9 mouse cellular contexts compared by ENCODE assay signal in the genomic region with DNA sequence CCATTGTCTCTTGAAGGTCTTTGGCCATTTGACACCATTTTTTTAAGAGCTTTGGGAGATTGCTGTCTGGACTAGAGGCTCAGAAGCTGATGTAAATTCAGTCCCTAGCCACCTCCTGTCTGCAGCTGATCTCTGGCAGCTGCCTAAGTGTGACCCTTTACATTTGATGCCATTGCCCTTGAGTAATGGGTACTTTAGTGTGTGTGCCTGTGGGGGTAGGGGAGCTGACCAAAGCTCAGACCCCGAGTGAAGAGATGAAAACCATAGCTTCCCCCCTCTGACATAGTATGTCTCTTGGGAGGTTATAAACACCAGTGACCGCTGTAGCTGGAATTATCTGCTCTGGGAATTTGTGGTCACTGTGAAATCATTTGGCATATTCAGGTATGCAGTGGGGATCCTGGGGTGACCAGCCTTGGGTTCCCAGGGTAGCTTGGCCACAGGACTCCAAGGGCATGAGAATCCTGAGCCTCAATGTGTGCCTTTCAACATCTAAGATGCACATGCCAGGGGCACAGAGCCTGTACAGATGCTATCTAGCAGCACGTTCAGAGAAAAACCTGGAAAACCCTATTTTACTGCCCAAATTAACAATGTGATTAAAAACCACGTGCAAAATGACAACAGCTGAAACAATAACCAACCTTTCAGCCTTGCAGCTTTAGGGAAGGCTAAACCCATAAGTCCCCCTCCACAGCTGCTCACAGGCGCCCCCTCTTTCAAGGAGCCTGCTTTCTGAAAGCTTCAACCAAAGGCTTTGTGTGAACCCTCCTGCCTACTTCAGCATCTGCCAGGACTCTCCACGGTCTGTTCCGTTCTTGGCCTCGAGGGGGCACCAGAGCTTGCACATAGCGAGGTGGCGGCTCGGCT.
DNase-seq lines count a peak whose midpoint lies in the region; ATAC-seq and TF ChIP-seq lines count a peak whose summit lies in the region.
"Had no signal": no experiment of that assay in that cellular context is flagged by ENCODE, and none has a peak within 500 bp of the region (broad histone marks: within the 10 kb centered on the region; RNA-seq: fewer than 3 reads in every experiment).

No protein-coding gene starts in this region.

- no peak for TF ChIP-seq POLR2A in spleen, adult 2 months (IDR thresholded peaks at IDR 0.05; ENCODE audit: low read depth, low read length)
- TF ChIP-seq POLR2A in heart, adult 2 months (IDR thresholded peaks at IDR 0.05; ENCODE audit: insufficient read depth, low read depth, low read length) = no peak
- TF ChIP-seq POLR2A in limb, embryonic 14.5 days (IDR thresholded peaks at IDR 0.05; ENCODE audit: borderline replicate concordance, extremely low read depth, insufficient read depth, insufficient read length) = no peak
- no peak for TF ChIP-seq POLR2A in thymus, adult 2 months (IDR thresholded peaks at IDR 0.05; ENCODE audit: control insufficient read depth, extremely low read depth, insufficient read depth, low read length, poor library complexity)

- peak in 1 of 2 experiments; percentile 4 for DNase-seq in spleen, adult 2 months (ENCODE audit: low read depth in 1 of 2, low spot score in 2 of 2)
- no peak for DNase-seq in spleen, adult 12 weeks (ENCODE audit: low spot score)
- peak; percentile 97 for DNase-seq in embryonic facial prominence, embryonic 11.5 days (ENCODE audit: low spot score)
- peak; percentile 58 to 79 for DNase-seq in heart, adult 2 months
- DNase-seq in kidney, postnatal 0 days (ENCODE audit: low spot score) = peak; percentile 92
- peak; percentile 81 for DNase-seq in limb, embryonic 14.5 days (ENCODE audit: low spot score)
- DNase-seq in thymus, adult 2 months = peak; percentile 16

- H3K79me2 ChIP-seq in heart, adult 2 months (replicated peaks; ENCODE audit: control insufficient read depth, insufficient read depth, low read length) = no peaks in the 10 kb centered on the region

- no peaks in the 10 kb centered on the region for H3K27me3 ChIP-seq in spleen, adult 2 months (ENCODE audit: control insufficient read depth, insufficient read depth, low read length)
- H3K27me3 ChIP-seq in embryonic facial prominence, embryonic 11.5 days (ENCODE audit: control insufficient read depth, insufficient read depth, low read length) = no peaks in the 10 kb centered on the region
- H3K27me3 ChIP-seq in heart, adult 2 months (ENCODE audit: control insufficient read depth, insufficient read depth, low read length) = no peaks in the 10 kb centered on the region
- no peaks in the 10 kb centered on the region for H3K27me3 ChIP-seq in kidney, postnatal 0 days (ENCODE audit: insufficient read depth, low read length)
- H3K27me3 ChIP-seq in limb, embryonic 14.5 days (ENCODE audit: control insufficient read depth, insufficient read depth, low read length) = no peaks in the 10 kb centered on the region
- no peaks in the 10 kb centered on the region for H3K27me3 ChIP-seq in neural tube, embryonic 12.5 days (replicated peaks)
- H3K27me3 ChIP-seq in thymus, adult 2 months (ENCODE audit: control insufficient read depth, insufficient read depth, low read length) = no peaks in the 10 kb centered on the region

- H3K4me3 ChIP-seq in spleen, adult 2 months (ENCODE audit: extremely low read depth, insufficient read depth, insufficient read length) = no peak overlapping the region
- no peak overlapping the region for H3K4me3 ChIP-seq in embryonic facial prominence, embryonic 11.5 days (ENCODE audit: low read depth, low read length)
- no peak overlapping the region for H3K4me3 ChIP-seq in heart, adult 2 months
- no peak overlapping the region for H3K4me3 ChIP-seq in kidney, postnatal 0 days (replicated peaks; ENCODE audit: low read depth, low read length)
- no peak overlapping the region for H3K4me3 ChIP-seq in limb, embryonic 14.5 days (replicated peaks; ENCODE audit: low read length)
- H3K4me3 ChIP-seq in neural tube, embryonic 12.5 days = no peak overlapping the region; the same call in 1 of the 2 replicates
- H3K4me3 ChIP-seq in thymus, adult 2 months (ENCODE audit: control insufficient read depth, insufficient read depth, low read length) = no peak overlapping the region

- TF ChIP-seq CTCF in spleen, adult 2 months (IDR thresholded peaks at IDR 0.05; ENCODE audit: extremely low read depth, insufficient read depth, insufficient read length, insufficient replicate concordance) = peak; percentile 39; the same call in 1 of the 2 replicates
- peak; percentile 92 for TF ChIP-seq CTCF in heart, adult 2 months (IDR thresholded peaks at IDR 0.05)
- peak; percentile 97 for TF ChIP-seq CTCF in kidney, postnatal 0 days (IDR thresholded peaks at IDR 0.05; ENCODE audit: low read depth)
- no peak for TF ChIP-seq CTCF in thymus, adult 2 months (IDR thresholded peaks at IDR 0.05; ENCODE audit: borderline replicate concordance, control insufficient read depth, extremely low read depth, insufficient read depth, low read length, poor library complexity)

- no peaks in the 10 kb centered on the region for H3K9me3 ChIP-seq in embryonic facial prominence, embryonic 11.5 days (replicated peaks; ENCODE audit: control insufficient read depth, low read length)
- no peaks in the 10 kb centered on the region for H3K9me3 ChIP-seq in kidney, postnatal 0 days (replicated peaks; ENCODE audit: low read length)
- no peaks in the 10 kb centered on the region for H3K9me3 ChIP-seq in limb, embryonic 14.5 days (ENCODE audit: control insufficient read depth, low read length)
- no peaks in the 10 kb centered on the region for H3K9me3 ChIP-seq in neural tube, embryonic 12.5 days

- H3K4me1 ChIP-seq in spleen, adult 2 months (ENCODE audit: control insufficient read depth, insufficient read depth, insufficient read length) = no peaks in the 10 kb centered on the region
- H3K4me1 ChIP-seq in embryonic facial prominence, embryonic 11.5 days (ENCODE audit: control insufficient read depth, insufficient read depth, low read length) = no peaks in the 10 kb centered on the region
- H3K4me1 ChIP-seq in heart, adult 2 months (ENCODE audit: control insufficient read depth, insufficient read depth, low read length) = no peaks in the 10 kb centered on the region
- H3K4me1 ChIP-seq in kidney, postnatal 0 days (replicated peaks; ENCODE audit: insufficient read depth, low read length) = no peaks in the 10 kb centered on the region
- no peaks in the 10 kb centered on the region for H3K4me1 ChIP-seq in limb, embryonic 14.5 days (ENCODE audit: control insufficient read depth, insufficient read depth, low read length)
- peaks cover 10% of the 10 kb centered on the region; the same call in 1 of the 2 replicates for H3K4me1 ChIP-seq in neural tube, embryonic 12.5 days
- no peaks in the 10 kb centered on the region for H3K4me1 ChIP-seq in thymus, adult 2 months (replicated peaks; ENCODE audit: control insufficient read depth, insufficient read depth, low read length)

- WGBS in spleen, adult 2 months = 21% methylated on average over 11 of the region's 11 CpGs
- WGBS in embryonic facial prominence, embryonic 11.5 days = 15% methylated on average over 11 of the region's 11 CpGs
- 18% methylated on average over 11 of the region's 11 CpGs for WGBS in heart, adult 2 months
- 7% methylated on average over 11 of the region's 11 CpGs for whole genome bisulfite sequencing in kidney, postnatal 0 days
- WGBS in limb, embryonic 14.5 days = 10% methylated on average over 11 of the region's 11 CpGs
- 14% methylated on average over 11 of the region's 11 CpGs for WGBS in neural tube, embryonic 12.5 days
- WGBS in thymus, adult 2 months = 19% methylated on average over 11 of the region's 11 CpGs

- H3K9ac ChIP-seq in embryonic facial prominence, embryonic 11.5 days (replicated peaks; ENCODE audit: low read length) = no peak overlapping the region
- H3K9ac ChIP-seq in heart, adult 2 months (ENCODE audit: low read depth, low read length) = no peak overlapping the region
- H3K9ac ChIP-seq in kidney, postnatal 0 days (ENCODE audit: low read depth, low read length) = no peak overlapping the region
- no peak overlapping the region for H3K9ac ChIP-seq in limb, embryonic 14.5 days (ENCODE audit: low read depth, low read length, severe bottlenecking)
- no peak overlapping the region for H3K9ac ChIP-seq in neural tube, embryonic 12.5 days

- H3K36me3 ChIP-seq in spleen, adult 2 months (ENCODE audit: control insufficient read depth, insufficient read depth, low read length) = no peaks in the 10 kb centered on the region
- H3K36me3 ChIP-seq in embryonic facial prominence, embryonic 11.5 days (replicated peaks; ENCODE audit: control insufficient read depth, insufficient read depth, low read depth, low read length) = no peaks in the 10 kb centered on the region
- no peaks in the 10 kb centered on the region for H3K36me3 ChIP-seq in heart, adult 2 months (ENCODE audit: control insufficient read depth, insufficient read depth, low read length)
- no peaks in the 10 kb centered on the region for H3K36me3 ChIP-seq in kidney, postnatal 0 days (ENCODE audit: insufficient read depth, low read length)
- no peaks in the 10 kb centered on the region for H3K36me3 ChIP-seq in limb, embryonic 14.5 days (ENCODE audit: control insufficient read depth, insufficient read depth, low read length)
- no peaks in the 10 kb centered on the region for H3K36me3 ChIP-seq in neural tube, embryonic 12.5 days
- H3K36me3 ChIP-seq in thymus, adult 2 months (ENCODE audit: control insufficient read depth, insufficient read depth, low read length) = no peaks in the 10 kb centered on the region
- H3K36me3 ChIP-seq: G1E had no signal

- H3K4me2 ChIP-seq in embryonic facial prominence, embryonic 11.5 days (ENCODE audit: low read depth, low read length) = no peak overlapping the region
- no peak overlapping the region for H3K4me2 ChIP-seq in kidney, postnatal 0 days (ENCODE audit: low read length)
- H3K4me2 ChIP-seq in limb, embryonic 14.5 days (replicated peaks; ENCODE audit: low read depth, low read length, severe bottlenecking) = peak overlapping the region; percentile 41; the same call in 1 of the 2 replicates
- H3K4me2 ChIP-seq in neural tube, embryonic 12.5 days (replicated peaks) = peak overlapping the region; percentile 53

- TF ChIP-seq EP300 in heart, adult 2 months (IDR thresholded peaks at IDR 0.05; ENCODE audit: insufficient read depth, low read depth, low read length) = no peak

- intact Hi-C loops in heart, adult 2 months (cut with DNase I) = loop anchor here (2.0 to 5.0 kb wide), 3 partner anchors 318 to 855 kb away; a partner anchor contains a TSS

- H3K27ac ChIP-seq in spleen, adult 2 months (ENCODE audit: insufficient read depth, low read length) = no peak overlapping the region
- no peak overlapping the region for H3K27ac ChIP-seq in embryonic facial prominence, embryonic 11.5 days (replicated peaks; ENCODE audit: low read depth, low read length)
- H3K27ac ChIP-seq in heart, adult 2 months = no peak overlapping the region
- no peak overlapping the region for H3K27ac ChIP-seq in kidney, postnatal 0 days
- H3K27ac ChIP-seq in limb, embryonic 14.5 days (replicated peaks; ENCODE audit: low read depth, low read length) = no peak overlapping the region
- no peak overlapping the region for H3K27ac ChIP-seq in neural tube, embryonic 12.5 days
- no peak overlapping the region for H3K27ac ChIP-seq in thymus, adult 2 months (ENCODE audit: control insufficient read depth, insufficient read depth, low read length)

- ATAC-seq in embryonic facial prominence, embryonic 11.5 days (replicated peaks; ENCODE audit: insufficient number of reproducible peaks, low FRiP score, low TSS enrichment, low read depth) = peak; percentile 70; the same call in 1 of the 2 replicates
- ATAC-seq in kidney, postnatal 0 days (replicated peaks; ENCODE audit: low FRiP score, low read depth) = no peak
- ATAC-seq in limb, embryonic 14.5 days (ENCODE audit: low FRiP score, low read depth) = peak; percentile 62
- ATAC-seq in neural tube, embryonic 12.5 days (ENCODE audit: low FRiP score, low read depth) = peak; percentile 80

Comparison
In these comparisons a context has a peak if more than half of its experiments do, and no peak if none do; other contexts are left out.
1. H3K4me2 ChIP-seq: peak in limb, embryonic 14.5 days (single experiment) and neural tube, embryonic 12.5 days (single experiment); none in embryonic facial prominence, embryonic 11.5 days (single experiment) and kidney, postnatal 0 days (single experiment).